Mouse (Mus musculus): ENCODE results near the gene D930048N14Rik. TPM values are rescaled to one million over a fixed set of nuclear protein-coding genes. Genes with fewer than 3 reads are reported as not detected.
"Not testable (repeated sequence)": the region's sequence is repeated elsewhere in the genome, so short reads cannot be mapped to it uniquely, and the experiment has no call there.

The D930048N14Rik gene
- polyA plus RNA-seq, 1 experiment from 2014 or later, result 3.8 TPM

DNA sequence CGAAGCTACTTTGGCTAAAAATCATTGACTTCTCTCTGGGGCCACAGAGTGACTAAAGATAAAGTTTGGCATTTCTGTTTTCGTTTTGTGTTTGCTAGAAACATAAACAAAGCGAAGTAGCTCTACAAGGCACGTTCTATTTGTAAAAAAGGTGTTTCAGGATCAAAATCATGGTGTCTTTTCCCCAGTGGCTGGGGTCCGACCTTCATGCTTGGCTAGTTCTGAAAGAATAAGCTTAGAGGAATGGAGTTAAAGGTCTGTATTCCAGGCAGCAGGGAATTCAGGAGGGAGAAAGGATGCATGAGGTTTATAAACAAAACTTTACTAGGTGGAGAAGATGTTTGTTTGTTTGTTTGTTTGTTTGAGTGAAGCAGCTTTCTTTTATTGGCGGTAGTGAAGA, 38.6 kb downstream of the D930048N14Rik start:
- H3K9ac ChIP-seq (ENCODE audit: low read depth, low read length), result peak overlapping the region; percentile 64
- H3K4me1 ChIP-seq (ENCODE audit: control insufficient read depth, insufficient read depth, low read length), result peaks cover 14% of the 10 kb centered on the region; the same call in 1 of the 2 replicates
- H3K4me2 ChIP-seq (replicated peaks; ENCODE audit: low read depth, low read length), result peak overlapping the region; percentile 67
- H3K36me3 ChIP-seq (ENCODE audit: control insufficient read depth, insufficient read depth, low read length), result peaks cover 6% of the 10 kb centered on the region; the same call in 1 of the 2 replicates
- no peaks in the 10 kb centered on the region for H3K9me3 ChIP-seq (ENCODE audit: control insufficient read depth, low read length)
- H3K27me3 ChIP-seq (ENCODE audit: control insufficient read depth, insufficient read depth, low read length), result no peaks in the 10 kb centered on the region
- H3K27ac ChIP-seq (ENCODE audit: low read depth, low read length), result peak overlapping the region; percentile 97
- peak overlapping the region; percentile 83 for H3K4me3 ChIP-seq (ENCODE audit: low read length)
- 25% methylated on average over 6 of the region's 6 CpGs for WGBS
- ATAC-seq (ENCODE audit: low FRiP score, low TSS enrichment), result no peak

DNA sequence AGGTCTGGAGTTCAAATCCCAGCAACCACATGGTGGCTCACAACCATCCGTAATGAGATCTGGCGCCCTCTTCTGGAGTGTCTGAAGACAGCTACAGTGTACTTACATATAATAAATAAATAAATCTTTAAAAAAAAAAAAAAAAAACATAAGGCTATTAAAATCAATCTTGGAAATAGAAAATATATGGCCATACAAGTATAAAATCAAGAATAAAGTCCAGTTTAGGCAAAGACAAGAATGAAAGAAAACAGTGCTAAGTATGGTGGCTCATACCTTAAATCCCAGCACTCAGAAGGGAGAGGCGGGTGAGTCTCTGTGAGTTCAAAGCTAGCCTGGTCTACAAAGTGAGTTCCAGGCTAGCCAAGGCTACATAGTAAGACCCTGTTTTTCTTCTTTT, 39.8 kb downstream of the D930048N14Rik start:
- WGBS, result 88% methylated on average over 1 of the region's 3 CpGs

DNA sequence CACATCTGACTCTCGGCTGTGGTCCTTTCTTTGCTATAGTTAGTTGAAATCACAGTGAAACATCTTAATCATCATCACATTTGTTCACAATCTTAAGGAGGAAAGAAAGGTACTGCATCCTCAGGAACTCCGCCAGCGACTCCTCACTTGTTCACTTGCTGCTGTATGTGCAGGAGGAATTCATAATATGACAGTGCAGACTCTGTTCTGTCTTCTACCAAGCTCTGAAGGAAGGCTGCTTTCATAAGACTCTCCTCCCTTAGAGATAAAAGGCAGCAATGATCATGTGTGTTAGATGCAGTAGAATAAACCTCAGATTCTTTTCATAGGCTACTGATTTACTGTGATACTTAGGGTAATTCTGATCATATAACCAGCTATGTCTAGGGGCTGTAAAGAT, 44.2 kb downstream of the D930048N14Rik start:
- H3K27me3 ChIP-seq (ENCODE audit: control insufficient read depth, insufficient read depth, low read length), result no peaks in the 10 kb centered on the region
- H3K4me2 ChIP-seq (replicated peaks; ENCODE audit: low read depth, low read length), result no peak overlapping the region
- no peaks in the 10 kb centered on the region for H3K9me3 ChIP-seq (ENCODE audit: control insufficient read depth, low read length)
- no peak overlapping the region for H3K27ac ChIP-seq (ENCODE audit: low read depth, low read length)
- no peak for ATAC-seq (ENCODE audit: low FRiP score, low TSS enrichment)
- H3K36me3 ChIP-seq (ENCODE audit: control insufficient read depth, insufficient read depth, low read length), result peaks cover 36% of the 10 kb centered on the region
- H3K9ac ChIP-seq (ENCODE audit: low read depth, low read length), result no peak overlapping the region
- WGBS, result 96% methylated on average over 3 of the region's 3 CpGs
- H3K4me3 ChIP-seq (ENCODE audit: low read length), result no peak overlapping the region
- H3K4me1 ChIP-seq (ENCODE audit: control insufficient read depth, insufficient read depth, low read length), result no peaks in the 10 kb centered on the region

More for the DNA sequence above, 39.8 kb downstream of the D930048N14Rik start:
- not testable (repeated sequence) for H3K9me3 ChIP-seq (ENCODE audit: control insufficient read depth, low read length); H3K9ac ChIP-seq (ENCODE audit: low read depth, low read length); H3K27ac ChIP-seq (ENCODE audit: low read depth, low read length); H3K4me3 ChIP-seq (ENCODE audit: low read length); H3K4me2 ChIP-seq (replicated peaks; ENCODE audit: low read depth, low read length); H3K36me3 ChIP-seq (ENCODE audit: control insufficient read depth, insufficient read depth, low read length); H3K27me3 ChIP-seq (ENCODE audit: control insufficient read depth, insufficient read depth, low read length); ATAC-seq (ENCODE audit: low FRiP score, low TSS enrichment)
- peaks cover 14% of the 10 kb centered on the region; the same call in 1 of the 2 replicates for H3K4me1 ChIP-seq (ENCODE audit: control insufficient read depth, insufficient read depth, low read length)

DNA sequence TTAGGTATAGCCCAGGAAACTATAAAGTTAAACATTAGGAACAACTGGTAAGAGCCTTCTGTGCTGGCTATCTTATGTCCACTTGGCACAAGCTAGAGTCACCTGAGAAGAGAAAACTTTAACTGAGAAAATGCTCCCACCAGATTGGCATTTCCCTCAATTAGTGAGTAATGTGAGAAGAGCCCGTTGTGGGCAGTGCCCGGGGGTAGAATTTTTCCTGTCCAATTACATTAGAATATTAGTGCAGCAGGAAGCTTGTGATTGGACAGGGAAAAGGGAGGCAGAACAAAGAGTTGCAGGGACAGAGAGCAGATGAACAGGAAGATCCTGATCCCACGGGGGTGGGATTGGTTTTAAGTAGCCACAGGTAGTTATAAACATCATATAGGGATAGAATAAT, 52.1 kb downstream of the D930048N14Rik start:
- Histone ChIP-seq H3K27ac (ENCODE audit: low read depth, low read length) (no peak overlapping the region), H3K4me1 (ENCODE audit: control insufficient read depth, insufficient read depth, low read length) (no peaks in the 10 kb centered on the region), H3K9ac (ENCODE audit: low read depth, low read length) (no peak overlapping the region), H3K36me3 (ENCODE audit: control insufficient read depth, insufficient read depth, low read length) (peaks cover 78% of the 10 kb centered on the region), H3K27me3 (ENCODE audit: control insufficient read depth, insufficient read depth, low read length) (no peaks in the 10 kb centered on the region), H3K4me2 (replicated peaks; ENCODE audit: low read depth, low read length) (no peak overlapping the region), H3K9me3 (ENCODE audit: control insufficient read depth, low read length) (no peaks in the 10 kb centered on the region), H3K4me3 (ENCODE audit: low read length) (no peak overlapping the region)
- no peak for ATAC-seq (ENCODE audit: low FRiP score, low TSS enrichment)
- WGBS, result 47% methylated on average over 3 of the region's 3 CpGs

DNA sequence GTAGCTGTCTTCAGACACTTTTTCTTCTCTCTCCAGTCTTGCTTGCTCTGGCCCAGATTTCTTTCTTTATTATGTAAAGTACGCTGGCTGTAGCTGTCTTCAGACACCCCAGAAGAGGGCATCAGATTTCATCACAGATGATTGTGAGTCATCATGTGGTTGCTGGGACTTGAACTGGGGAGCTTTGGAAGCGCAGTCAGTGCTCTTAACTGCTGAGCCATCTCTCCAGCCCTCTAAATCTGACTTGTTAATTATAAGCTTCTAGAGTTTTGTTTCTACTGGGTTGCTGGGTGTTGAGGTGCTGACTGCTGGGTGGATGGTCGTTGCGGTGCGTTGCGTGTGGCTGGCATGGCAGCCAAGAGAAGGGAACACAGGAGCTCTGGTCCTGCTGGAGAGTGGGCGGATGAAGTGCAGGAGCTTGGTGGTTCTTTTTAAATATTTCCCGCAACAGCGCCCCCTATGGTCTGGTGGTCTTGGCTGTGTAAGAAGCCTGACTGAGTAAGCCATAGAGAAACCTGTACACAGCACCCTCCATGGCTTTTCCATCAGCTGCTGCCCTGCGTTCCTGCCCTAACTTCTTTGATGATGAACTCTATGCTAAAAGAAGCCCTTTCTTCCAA, 52.7 kb downstream of the D930048N14Rik start:
- 69% methylated on average over 10 of the region's 10 CpGs for WGBS

DNA sequence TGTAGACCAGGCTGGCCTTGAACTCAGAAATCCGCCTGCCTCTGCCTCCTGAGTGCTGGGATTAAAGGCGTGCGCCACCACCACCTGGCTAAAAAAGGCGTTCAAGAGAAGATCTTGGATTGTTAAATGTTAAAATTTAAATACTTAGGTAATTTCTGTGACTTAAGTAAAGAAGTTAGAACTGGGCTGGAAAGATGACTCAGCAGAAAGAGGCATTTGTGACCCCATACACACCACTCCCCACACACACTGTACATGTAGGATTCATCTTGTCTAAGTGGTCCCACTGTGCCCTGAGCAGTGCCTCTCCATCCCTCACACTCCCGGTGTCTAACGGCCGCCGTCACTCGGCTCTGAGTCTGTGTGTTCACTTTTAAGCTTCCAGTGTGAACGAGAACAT, 55.7 kb downstream of the D930048N14Rik start:
- Histone ChIP-seq H3K4me1 (ENCODE audit: control insufficient read depth, insufficient read depth, low read length) (no peaks in the 10 kb centered on the region), H3K9me3 (ENCODE audit: control insufficient read depth, low read length) (no peaks in the 10 kb centered on the region), H3K36me3 (ENCODE audit: control insufficient read depth, insufficient read depth, low read length) (peaks cover 69% of the 10 kb centered on the region), H3K4me3 (ENCODE audit: low read length) (no peak overlapping the region), H3K27me3 (ENCODE audit: control insufficient read depth, insufficient read depth, low read length) (no peaks in the 10 kb centered on the region), H3K4me2 (replicated peaks; ENCODE audit: low read depth, low read length) (no peak overlapping the region), H3K27ac (ENCODE audit: low read depth, low read length) (no peak overlapping the region), H3K9ac (ENCODE audit: low read depth, low read length) (no peak overlapping the region)
- 95% methylated on average over 10 of the region's 10 CpGs for WGBS
- ATAC-seq (ENCODE audit: low FRiP score, low TSS enrichment), result no peak

More for the DNA sequence above, 52.7 kb downstream of the D930048N14Rik start:
- H3K4me3 ChIP-seq (ENCODE audit: low read length), result no peak overlapping the region
- no peaks in the 10 kb centered on the region for H3K27me3 ChIP-seq (ENCODE audit: control insufficient read depth, insufficient read depth, low read length)
- no peak for ATAC-seq (ENCODE audit: low FRiP score, low TSS enrichment)
- H3K4me1 ChIP-seq (ENCODE audit: control insufficient read depth, insufficient read depth, low read length), result no peaks in the 10 kb centered on the region
- H3K36me3 ChIP-seq (ENCODE audit: control insufficient read depth, insufficient read depth, low read length), result peaks cover 78% of the 10 kb centered on the region
- H3K4me2 ChIP-seq (replicated peaks; ENCODE audit: low read depth, low read length), result no peak overlapping the region
- H3K27ac ChIP-seq (ENCODE audit: low read depth, low read length), result no peak overlapping the region
- H3K9ac ChIP-seq (ENCODE audit: low read depth, low read length), result no peak overlapping the region
- no peaks in the 10 kb centered on the region for H3K9me3 ChIP-seq (ENCODE audit: control insufficient read depth, low read length)

DNA sequence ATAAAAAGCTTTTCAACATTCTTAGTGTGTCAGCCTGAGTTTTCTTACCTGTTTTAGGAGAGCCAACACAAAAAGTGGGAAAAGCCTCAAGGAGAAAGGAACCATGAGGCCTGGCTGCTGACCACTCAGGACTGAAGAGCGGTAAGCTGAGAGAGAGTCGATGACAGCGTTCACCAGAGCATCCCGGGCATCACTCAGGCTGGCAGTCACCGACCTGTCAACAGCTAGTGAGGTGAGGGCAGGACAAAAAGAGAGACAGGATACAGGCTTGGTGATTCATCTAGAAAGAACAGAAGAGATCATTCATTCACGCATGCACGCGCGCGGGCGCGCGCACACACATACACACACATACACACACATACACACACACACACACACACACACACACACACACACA, 56.3 kb downstream of the D930048N14Rik start:
- Histone ChIP-seq H3K9ac (ENCODE audit: low read depth, low read length) (no peak overlapping the region), H3K27ac (ENCODE audit: low read depth, low read length) (no peak overlapping the region), H3K4me2 (replicated peaks; ENCODE audit: low read depth, low read length) (no peak overlapping the region), H3K27me3 (ENCODE audit: control insufficient read depth, insufficient read depth, low read length) (no peaks in the 10 kb centered on the region), H3K4me3 (ENCODE audit: low read length) (no peak overlapping the region), H3K4me1 (ENCODE audit: control insufficient read depth, insufficient read depth, low read length) (no peaks in the 10 kb centered on the region), H3K9me3 (ENCODE audit: control insufficient read depth, low read length) (no peaks in the 10 kb centered on the region), H3K36me3 (ENCODE audit: control insufficient read depth, insufficient read depth, low read length) (peaks cover 74% of the 10 kb centered on the region)
- 94% methylated on average over 12 of the region's 13 CpGs for WGBS
- ATAC-seq (ENCODE audit: low FRiP score, low TSS enrichment), result no peak

Other genes with a start within 250 kb of the D930048N14Rik start
- 15.9 and 23.2 TPM in 2 replicates for gene Phykpl, start 66.2 kb upstream of the D930048N14Rik start, polyA plus RNA-seq (2014; fragmentation: Nextera tagmentation; extraction: Ambion mirVana)
- 628 and 680 TPM in 2 replicates for gene Hnrnpab, start 44.1 kb upstream of the D930048N14Rik start, polyA plus RNA-seq (2014; fragmentation: Nextera tagmentation; extraction: Ambion mirVana)
- gene Nhp2, start 31.2 kb upstream of the D930048N14Rik start, polyA plus RNA-seq (2014; fragmentation: Nextera tagmentation; extraction: Ambion mirVana), result 211 and 264 TPM in 2 replicates
- 38.9 and 48.7 TPM in 2 replicates for gene Rmnd5b, start 15.1 kb upstream of the D930048N14Rik start, polyA plus RNA-seq (2014; fragmentation: Nextera tagmentation; extraction: Ambion mirVana)
- 18.5 and 22.6 TPM in 2 replicates for gene N4bp3, start 112 bp upstream of the D930048N14Rik start, polyA plus RNA-seq (2014; fragmentation: Nextera tagmentation; extraction: Ambion mirVana)
- gene 0610009B22Rik, start 37.9 kb downstream of the D930048N14Rik start, polyA plus RNA-seq (2014; fragmentation: Nextera tagmentation; extraction: Ambion mirVana), result 105 and 142 TPM in 2 replicates
- gene Sec24a, start 112.7 kb downstream of the D930048N14Rik start, polyA plus RNA-seq (2014; fragmentation: Nextera tagmentation; extraction: Ambion mirVana), result 12.4 and 18.3 TPM in 2 replicates
- gene Sar1b, start 112.7 kb downstream of the D930048N14Rik start, polyA plus RNA-seq (2014; fragmentation: Nextera tagmentation; extraction: Ambion mirVana), result 116 and 133 TPM in 2 replicates
- 0.37 and 0.38 TPM in 2 replicates for gene Jade2, start 206.7 kb downstream of the D930048N14Rik start, polyA plus RNA-seq (2014; fragmentation: Nextera tagmentation; extraction: Ambion mirVana)